Mouse (Mus musculus) embryo, embryonic 11.5 days (tissue): ENCODE measurements around the gene Rrn3.
"Not testable (repeated sequence)": the region's sequence is repeated elsewhere in the genome, so short reads cannot be mapped to it uniquely, and the experiment has no call there.

Experiments
- DNase-seq: peaks from one replicate; pipeline ENCODE4 v3.0.0-alpha.2; 2012; ENCODE audit warnings: low read depth, low spot score

Gene Rrn3

DNA sequence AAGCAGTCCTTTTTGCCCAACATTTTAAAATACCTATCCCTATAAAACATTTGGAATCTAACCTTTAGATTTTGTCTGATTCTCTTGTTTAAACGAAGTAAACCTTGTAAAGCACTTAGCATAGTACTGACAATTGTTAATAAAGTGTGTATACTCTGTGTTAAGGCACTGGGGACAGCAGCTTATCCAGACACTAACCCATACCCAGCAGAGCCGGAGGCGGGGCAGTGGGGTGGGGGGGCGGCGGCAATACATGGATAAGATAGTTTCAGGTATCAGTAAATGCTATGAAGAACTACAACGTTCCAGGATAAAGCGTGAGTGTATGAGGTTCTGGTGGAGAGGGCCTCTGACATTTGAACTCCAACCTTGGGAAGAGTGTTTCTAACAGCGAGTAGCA is 708 bp downstream of the Rrn3 start:
- DNase-seq, result no peak

DNA sequence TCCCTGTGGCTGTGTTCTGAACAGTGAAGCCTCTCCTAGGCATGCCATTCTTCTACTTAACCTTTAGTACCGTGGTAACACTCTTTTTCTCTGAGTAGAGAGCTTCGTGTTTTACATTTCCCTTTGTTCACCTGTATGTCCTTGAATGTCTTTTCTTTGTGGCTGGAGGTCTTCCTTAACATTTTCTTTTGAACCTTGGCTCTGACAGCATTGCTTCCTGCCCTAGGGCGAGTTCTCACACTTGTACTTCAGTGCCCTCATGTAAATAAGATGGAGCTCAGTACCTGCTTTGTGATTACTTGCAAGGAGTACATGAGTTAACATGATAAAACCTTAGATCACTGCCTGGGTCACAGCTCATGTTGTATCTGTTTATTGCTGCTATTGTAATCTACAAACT is 5.4 kb downstream of the Rrn3 start:
- DNase-seq, result no peak

DNA sequence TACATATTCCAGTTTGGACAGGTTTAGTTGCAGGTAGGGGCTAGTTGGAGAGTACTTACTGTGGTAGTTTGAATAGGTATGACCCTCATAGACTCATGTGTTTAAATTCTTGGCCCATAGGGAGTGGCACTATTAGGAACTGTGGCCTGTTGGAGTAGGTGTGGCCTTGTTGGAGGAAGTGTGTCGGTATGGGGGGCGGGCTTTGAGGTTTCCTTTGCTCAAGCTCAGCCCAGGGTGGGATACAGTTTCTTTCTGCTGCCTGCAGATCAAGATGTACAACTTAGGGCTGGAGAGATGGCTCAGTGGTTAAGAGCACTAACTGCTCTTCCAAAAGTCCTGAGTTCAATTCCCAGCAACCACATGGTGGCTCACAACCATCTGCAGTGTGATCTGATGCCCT is 12.9 kb downstream of the Rrn3 start:
- not testable (repeated sequence) for DNase-seq

GRCm38 (mm10) chr16:13796746-13797175 is 16.3 kb downstream of the Rrn3 start:
- DNase-seq, result no peak

- no peak for DNase-seq
These were observed 20.7 kb downstream of the Rrn3 start for GRCm38 (mm10) chr16:13801231-13801630.

DNA sequence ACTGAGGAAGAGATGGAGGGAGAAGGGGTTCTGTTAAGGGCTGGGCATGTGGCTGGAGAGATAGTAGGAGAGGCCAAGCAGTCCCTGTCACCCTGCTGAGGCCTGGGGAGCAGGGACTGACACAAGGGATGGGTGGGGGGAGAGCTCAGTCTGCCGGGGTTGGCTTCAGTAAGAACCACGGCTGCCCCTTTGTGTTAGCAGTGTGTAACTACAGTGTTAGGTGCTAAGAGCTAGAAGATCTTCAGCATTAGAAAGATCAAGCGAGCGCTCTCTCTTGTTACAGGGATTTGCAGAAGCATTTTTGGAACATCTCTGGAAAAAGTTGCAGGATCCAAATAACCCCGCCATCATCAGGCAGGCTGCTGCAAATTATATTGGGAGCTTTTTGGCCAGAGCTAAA is 24.2 kb downstream of the Rrn3 start:
- no peak for DNase-seq

DNA sequence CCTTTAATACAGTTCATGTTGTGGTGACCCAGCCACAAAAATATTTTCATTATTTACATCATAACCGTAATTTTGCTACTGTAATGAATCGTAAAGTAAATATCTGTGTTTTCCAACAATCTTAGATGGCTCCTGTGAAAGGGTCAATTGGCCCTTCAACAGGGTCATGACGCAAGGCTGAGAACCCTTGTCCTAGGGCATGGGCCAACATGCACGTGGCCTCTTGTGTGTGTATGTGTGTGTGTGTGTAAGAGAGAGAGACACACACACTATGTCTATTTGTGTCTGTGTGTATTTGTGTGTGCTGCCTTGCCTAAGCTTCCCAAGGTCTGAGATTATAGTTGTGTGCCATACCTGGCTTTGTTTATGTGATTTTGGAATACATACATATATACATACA is 27.1 kb downstream of the Rrn3 start:
- DNase-seq, result no peak

GRCm38 (mm10) chr16:13808410-13808809 is 27.9 kb downstream of the Rrn3 start:
- DNase-seq, result no peak

DNA sequence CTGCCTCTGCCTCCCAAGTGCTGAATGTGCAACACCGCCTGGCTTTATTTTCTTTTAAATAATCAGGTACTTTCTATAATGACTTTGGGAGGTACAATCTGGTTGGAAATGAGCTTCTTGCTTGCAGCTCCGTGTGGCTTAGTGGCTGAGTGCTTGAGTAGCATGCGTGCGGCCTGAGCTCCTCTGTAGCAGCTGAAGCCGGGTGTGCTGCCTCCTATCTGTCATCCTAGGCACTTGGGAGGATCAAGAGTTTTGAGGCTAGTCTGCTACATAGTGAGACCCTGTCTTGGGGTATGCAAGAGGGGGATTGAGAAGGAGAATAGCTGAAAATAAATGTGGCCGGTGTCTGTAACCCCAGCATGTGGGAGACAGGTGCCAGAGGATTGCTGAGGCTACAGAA is 31.6 kb downstream of the Rrn3 start:
- DNase-seq, result no peak

DNA sequence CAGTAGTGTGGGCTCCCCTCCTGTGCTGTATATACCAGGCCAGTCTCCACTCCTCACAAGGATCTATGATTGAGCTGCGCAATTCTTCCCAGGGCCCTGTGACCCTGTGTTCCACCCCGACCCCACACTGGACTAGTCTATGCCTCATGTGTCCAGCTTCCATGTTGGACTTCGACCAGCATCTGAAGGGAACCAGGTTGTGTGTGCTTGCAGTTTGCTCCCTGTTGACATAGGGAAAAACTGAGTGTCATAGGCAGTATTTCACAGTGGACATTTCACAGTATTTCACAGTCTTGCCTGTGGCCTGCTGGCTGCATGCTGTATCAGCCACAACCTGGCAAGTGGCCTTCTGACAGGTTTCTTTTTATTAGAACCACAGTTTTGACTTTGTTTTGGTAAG is 32.7 kb downstream of the Rrn3 start:
- DNase-seq, result no peak

- peak; percentile 93 for DNase-seq
These were observed 38.3 kb downstream of the Rrn3 start, which contains the start of gene Ntan1 for GRCm38 (mm10) chr16:13818560-13819393. Gene Ntan1 (plus strand): TSS chr16:13818845.

DNA sequence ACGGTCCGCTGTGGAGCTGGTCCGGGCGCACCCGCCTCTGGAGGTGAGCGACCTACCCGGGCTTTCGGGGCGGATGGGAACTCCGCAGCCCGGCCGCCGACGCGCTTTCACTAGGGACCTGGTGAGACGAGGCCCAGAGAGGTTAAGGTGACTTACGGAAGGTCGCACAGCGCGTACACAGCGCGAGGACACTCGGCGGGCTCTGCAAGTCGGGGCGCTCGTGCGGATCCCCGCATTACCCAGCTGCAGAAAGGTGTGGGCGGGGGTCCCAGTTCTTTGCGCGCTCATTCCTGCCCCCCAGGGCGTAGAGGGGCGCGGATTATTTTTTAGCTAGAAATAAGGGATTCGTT is 38.9 kb downstream of the Rrn3 start:
- no peak for DNase-seq

GRCm38 (mm10) chr16:13819806-13820500 is 39.4 kb downstream of the Rrn3 start:
- DNase-seq, result no peak

GRCm38 (mm10) chr16:13820771-13821170 is 40.3 kb downstream of the Rrn3 start:
- DNase-seq, result no peak

DNA sequence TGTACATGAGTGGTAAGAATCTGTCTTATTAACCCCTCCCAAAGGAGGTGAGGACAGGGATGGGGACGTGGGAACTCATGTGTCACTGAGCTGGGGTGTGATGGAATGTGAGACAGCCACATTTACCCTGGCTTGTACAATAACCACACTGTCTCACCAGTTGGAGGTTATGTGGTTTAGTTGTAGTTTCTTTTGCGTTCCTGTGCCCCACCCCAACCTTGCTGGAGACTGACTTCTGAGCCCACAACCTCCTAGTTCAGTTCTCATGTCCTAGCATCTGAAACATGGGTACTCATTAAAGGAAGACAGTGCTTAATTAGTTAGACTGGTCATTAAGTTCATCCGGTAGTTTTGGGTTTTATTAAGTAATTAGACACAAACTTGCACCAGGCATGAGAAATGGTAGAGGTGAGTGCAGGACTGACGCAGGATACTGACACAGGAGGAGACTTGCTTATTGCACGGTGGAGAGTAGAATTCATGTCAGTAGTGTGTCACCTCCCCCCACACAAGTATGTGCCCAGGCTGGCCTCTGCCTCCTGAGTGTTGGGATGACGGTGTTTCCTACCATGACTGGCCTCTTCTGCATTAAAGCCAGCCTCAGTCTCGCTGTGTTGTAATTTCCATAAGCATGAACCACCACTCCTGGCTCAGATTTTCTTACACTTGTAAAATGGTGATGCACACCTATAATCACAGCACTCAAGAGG is 45.4 kb downstream of the Rrn3 start:
- DNase-seq, result no peak

DNA sequence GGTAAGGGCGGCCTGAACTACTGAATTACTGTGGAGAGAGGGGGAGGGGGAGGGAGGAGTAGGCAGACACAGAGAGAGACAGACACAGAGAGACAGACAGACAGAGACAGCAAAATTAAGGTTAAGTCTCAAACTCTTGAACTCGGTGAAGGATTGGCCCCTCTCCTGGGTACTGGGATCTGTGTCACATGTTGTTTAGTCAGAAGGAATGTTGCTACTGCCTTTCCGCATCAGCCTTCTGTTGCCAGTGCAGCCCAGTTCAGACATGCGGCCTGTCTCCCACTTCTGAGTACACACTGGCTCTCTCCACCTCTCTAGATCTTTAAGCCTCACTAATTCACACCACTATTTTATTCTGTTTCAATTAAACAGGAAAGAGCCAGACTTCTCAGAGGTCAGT is 46.0 kb downstream of the Rrn3 start:
- no peak for DNase-seq

DNA sequence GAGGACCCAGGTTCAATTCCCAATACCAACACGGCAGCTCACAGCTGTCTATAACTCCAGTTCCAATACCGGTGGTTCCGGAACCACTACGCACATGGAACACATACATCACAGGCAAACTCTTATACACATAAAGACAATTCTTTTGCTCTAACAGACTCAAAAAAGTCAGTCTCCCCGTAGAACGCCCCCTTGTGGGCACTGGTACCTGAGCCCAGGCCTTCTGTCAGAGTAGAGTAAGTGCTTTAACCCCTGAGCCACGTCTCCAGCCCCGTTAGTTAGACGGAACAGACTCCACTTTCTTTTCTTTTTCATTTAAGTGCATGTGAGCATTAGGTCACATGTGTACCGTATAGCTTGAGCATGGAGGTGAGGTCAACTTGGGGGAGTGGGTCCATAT is 49.9 kb downstream of the Rrn3 start:
- DNase-seq, result no peak

- DNase-seq, result no peak
These were observed 51.1 kb downstream of the Rrn3 start for GRCm38 (mm10) chr16:13831606-13832005.

- no peak for DNase-seq
These were observed 53.9 kb downstream of the Rrn3 start for GRCm38 (mm10) chr16:13834382-13834781.

DNA sequence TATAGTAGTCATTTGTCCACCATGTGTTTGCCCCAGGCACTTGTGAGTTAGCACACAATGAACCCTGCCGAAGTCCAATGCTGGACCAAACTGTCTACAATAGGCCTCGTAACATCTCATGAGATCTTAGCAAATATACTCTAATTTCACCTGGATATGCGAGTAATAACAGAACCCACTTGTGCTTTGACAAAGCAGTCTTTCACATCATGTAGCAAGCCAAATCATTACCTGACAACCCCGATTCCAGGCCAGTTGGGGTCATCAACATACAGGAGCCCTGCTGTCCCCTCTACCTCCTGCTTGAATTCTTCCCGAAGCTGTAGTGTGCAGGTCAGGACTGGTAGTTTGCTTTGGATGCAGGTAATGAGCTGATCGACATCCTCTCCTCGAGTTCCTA is 59.5 kb downstream of the Rrn3 start:
- DNase-seq, result no peak

DNA sequence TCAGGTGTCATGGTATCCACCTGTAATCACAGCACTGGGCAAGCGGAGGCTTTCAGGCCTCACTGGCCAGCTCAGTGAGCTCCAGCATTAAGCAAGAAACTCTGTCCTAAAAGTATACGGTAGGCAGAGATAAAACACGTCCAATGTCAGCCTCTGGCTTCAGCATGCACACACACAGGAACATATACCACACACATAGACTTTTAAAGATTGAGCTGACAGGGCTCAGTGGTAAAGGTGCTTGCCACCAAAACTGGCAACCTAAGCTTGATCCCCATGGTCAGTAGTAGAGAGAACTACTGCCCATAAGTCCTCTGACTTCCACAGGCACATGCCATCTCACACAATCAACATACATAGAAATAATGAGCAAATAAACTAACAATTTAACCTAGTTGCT is 60.4 kb downstream of the Rrn3 start:
- no peak for DNase-seq

- DNase-seq, result no peak
These were observed 64.5 kb downstream of the Rrn3 start for GRCm38 (mm10) chr16:13845031-13845430.

GRCm38 (mm10) chr16:13846675-13847074 is 66.2 kb downstream of the Rrn3 start:
- DNase-seq, result no peak
